ENCODE assay signal across 8 mouse cellular contexts in genomic region chr6:4982686-4983162, GRCm38 (mm10).
DNase-seq lines count a peak whose midpoint lies in the region; ATAC-seq and TF ChIP-seq lines count a peak whose summit lies in the region.

No protein-coding gene starts in this region.

- 0 out of 4 replicates have a peak, but pooled peaks cover 0 to 2% of the 10 kb centered on the region in 2 experiments for H3K4me1 ChIP-seq in liver, embryonic 14.5 days (replicated peaks; ENCODE audit: control insufficient read depth in 2 of 2, insufficient read depth in 2 of 2, low read length in 1 of 2)
- 0 out of 2 replicates have a peak, but pooled peaks cover 2% of the 10 kb centered on the region for H3K4me1 ChIP-seq in liver, embryonic 12.5 days
- no peaks in the 10 kb centered on the region for H3K4me1 ChIP-seq in embryonic facial prominence, embryonic 14.5 days (ENCODE audit: control insufficient read depth, insufficient read depth, low read length)
- H3K4me1 ChIP-seq in neural tube, embryonic 14.5 days (ENCODE audit: control insufficient read depth, insufficient read depth, low read length) = no peaks in the 10 kb centered on the region

- H3K27ac ChIP-seq in liver, embryonic 14.5 days = no peak overlapping the region
- H3K27ac ChIP-seq in liver, embryonic 12.5 days = no peak overlapping the region
- no peak overlapping the region for H3K27ac ChIP-seq in embryonic facial prominence, embryonic 14.5 days (replicated peaks; ENCODE audit: low read depth, low read length)
- H3K27ac ChIP-seq in neural tube, embryonic 14.5 days (ENCODE audit: low read depth, low read length) = no peak overlapping the region

- H3K27me3 ChIP-seq in liver, embryonic 14.5 days (ENCODE audit: control insufficient read depth, insufficient read depth, low read length) = no peaks in the 10 kb centered on the region
- H3K27me3 ChIP-seq in liver, embryonic 12.5 days (replicated peaks) = no peaks in the 10 kb centered on the region
- no peaks in the 10 kb centered on the region for H3K27me3 ChIP-seq in embryonic facial prominence, embryonic 14.5 days (replicated peaks; ENCODE audit: control insufficient read depth, insufficient read depth, low read length)
- no peaks in the 10 kb centered on the region for H3K27me3 ChIP-seq in neural tube, embryonic 14.5 days (ENCODE audit: control insufficient read depth, insufficient read depth, low read length)

- no peak overlapping the region for H3K4me3 ChIP-seq in liver, embryonic 14.5 days (ENCODE audit: insufficient read depth in 1 of 2, low read depth in 2 of 2, low read length in 2 of 2)
- no peak overlapping the region for H3K4me3 ChIP-seq in liver, embryonic 12.5 days
- no peak overlapping the region for H3K4me3 ChIP-seq in embryonic facial prominence, embryonic 14.5 days (ENCODE audit: low read depth, low read length)
- no peak overlapping the region for H3K4me3 ChIP-seq in neural tube, embryonic 14.5 days (ENCODE audit: low read depth, low read length)

- no peak overlapping the region for H3K4me2 ChIP-seq in liver, embryonic 14.5 days (ENCODE audit: low read depth)
- no peak overlapping the region for H3K4me2 ChIP-seq in liver, embryonic 12.5 days
- H3K4me2 ChIP-seq in embryonic facial prominence, embryonic 14.5 days (ENCODE audit: low read depth, low read length) = no peak overlapping the region
- no peak overlapping the region for H3K4me2 ChIP-seq in neural tube, embryonic 14.5 days (ENCODE audit: low read depth, low read length)

- peak; percentile 48 for TF ChIP-seq CTCF in liver, embryonic 14.5 days (IDR thresholded peaks at IDR 0.05; ENCODE audit: low read depth)

- no peak for DNase-seq in liver, embryonic 14.5 days (ENCODE audit: low read depth in 3 of 3, low spot score in 3 of 3)
- peak; percentile 72 for DNase-seq in embryonic facial prominence, embryonic 14.5 days (ENCODE audit: low spot score)
- peak; percentile 54 to 71 for DNase-seq in kidney, postnatal 4 days
- DNase-seq in urinary bladder, postnatal 25 days (ENCODE audit: low spot score) = no peak
- no peak for DNase-seq in spleen, adult 18-20 months
- DNase-seq in heart, adult 18-20 months = no peak

- H3K36me3 ChIP-seq in liver, embryonic 14.5 days (replicated peaks; ENCODE audit: control insufficient read depth, insufficient read depth, low read depth) = no peaks in the 10 kb centered on the region
- no peaks in the 10 kb centered on the region for H3K36me3 ChIP-seq in liver, embryonic 12.5 days
- H3K36me3 ChIP-seq in embryonic facial prominence, embryonic 14.5 days (ENCODE audit: control insufficient read depth, insufficient read depth, low read length) = no peaks in the 10 kb centered on the region
- no peaks in the 10 kb centered on the region for H3K36me3 ChIP-seq in neural tube, embryonic 14.5 days (ENCODE audit: control insufficient read depth, insufficient read depth, low read length)

- no peaks in the 10 kb centered on the region for H3K9me3 ChIP-seq in liver, embryonic 14.5 days (ENCODE audit: control insufficient read depth, low read length)
- H3K9me3 ChIP-seq in liver, embryonic 12.5 days (replicated peaks) = no peaks in the 10 kb centered on the region
- H3K9me3 ChIP-seq in embryonic facial prominence, embryonic 14.5 days (ENCODE audit: control insufficient read depth, low read length) = no peaks in the 10 kb centered on the region
- H3K9me3 ChIP-seq in neural tube, embryonic 14.5 days (ENCODE audit: control insufficient read depth, low read length) = no peaks in the 10 kb centered on the region

- H3K9ac ChIP-seq in liver, embryonic 14.5 days (replicated peaks) = no peak overlapping the region
- H3K9ac ChIP-seq in liver, embryonic 12.5 days = no peak overlapping the region
- no peak overlapping the region for H3K9ac ChIP-seq in embryonic facial prominence, embryonic 14.5 days (ENCODE audit: low read depth, low read length)
- H3K9ac ChIP-seq in neural tube, embryonic 14.5 days (replicated peaks; ENCODE audit: low read depth, low read length) = no peak overlapping the region

- WGBS in liver, embryonic 14.5 days (ENCODE audit: insufficient replicate concordance) = 59% methylated on average over 9 of the region's 9 CpGs
- 62% methylated on average over 9 of the region's 9 CpGs for WGBS in liver, embryonic 12.5 days (ENCODE audit: insufficient replicate concordance)
- 39% methylated on average over 9 of the region's 9 CpGs for WGBS in embryonic facial prominence, embryonic 14.5 days
- WGBS in neural tube, embryonic 14.5 days = 43% methylated on average over 9 of the region's 9 CpGs

- no peak for ATAC-seq in liver, embryonic 14.5 days (ENCODE audit: insufficient read depth)
- no peak for ATAC-seq in liver, embryonic 12.5 days
- peak; percentile 67 for ATAC-seq in embryonic facial prominence, embryonic 14.5 days (ENCODE audit: low read depth)
- peak; percentile 49; the same call in 1 of the 2 replicates for ATAC-seq in neural tube, embryonic 14.5 days (ENCODE audit: low read depth)

- TF ChIP-seq EP300 in liver, embryonic 14.5 days (IDR thresholded peaks at IDR 0.05; ENCODE audit: low read depth) = no peak

Comparison
In these comparisons a context has a peak if more than half of its experiments do, and no peak if none do; other contexts are left out.
1. ATAC-seq: peak in embryonic facial prominence, embryonic 14.5 days (single experiment) and neural tube, embryonic 14.5 days (single experiment); none in liver, embryonic 14.5 days (single experiment) and liver, embryonic 12.5 days (single experiment).
2. DNase-seq: peak in embryonic facial prominence, embryonic 14.5 days (single experiment) and kidney, postnatal 4 days (2 of 2); none in liver, embryonic 14.5 days (0 of 3), urinary bladder, postnatal 25 days (single experiment), spleen, adult 18-20 months (0 of 2) and heart, adult 18-20 months (0 of 2).